Mouse (Mus musculus) c-Kit-negative CD71-positive TER-119-positive erythroid progenitor cells, embryonic 14.5 days (primary cell): ENCODE results near the gene Ccdc88a.

Experiments used
- DNase-seq: peaks from one replicate; pipeline ENCODE4 v3.0.0-alpha.2; 2013; ENCODE audit warnings: low read depth, low spot score

Gene Ccdc88a

DNA sequence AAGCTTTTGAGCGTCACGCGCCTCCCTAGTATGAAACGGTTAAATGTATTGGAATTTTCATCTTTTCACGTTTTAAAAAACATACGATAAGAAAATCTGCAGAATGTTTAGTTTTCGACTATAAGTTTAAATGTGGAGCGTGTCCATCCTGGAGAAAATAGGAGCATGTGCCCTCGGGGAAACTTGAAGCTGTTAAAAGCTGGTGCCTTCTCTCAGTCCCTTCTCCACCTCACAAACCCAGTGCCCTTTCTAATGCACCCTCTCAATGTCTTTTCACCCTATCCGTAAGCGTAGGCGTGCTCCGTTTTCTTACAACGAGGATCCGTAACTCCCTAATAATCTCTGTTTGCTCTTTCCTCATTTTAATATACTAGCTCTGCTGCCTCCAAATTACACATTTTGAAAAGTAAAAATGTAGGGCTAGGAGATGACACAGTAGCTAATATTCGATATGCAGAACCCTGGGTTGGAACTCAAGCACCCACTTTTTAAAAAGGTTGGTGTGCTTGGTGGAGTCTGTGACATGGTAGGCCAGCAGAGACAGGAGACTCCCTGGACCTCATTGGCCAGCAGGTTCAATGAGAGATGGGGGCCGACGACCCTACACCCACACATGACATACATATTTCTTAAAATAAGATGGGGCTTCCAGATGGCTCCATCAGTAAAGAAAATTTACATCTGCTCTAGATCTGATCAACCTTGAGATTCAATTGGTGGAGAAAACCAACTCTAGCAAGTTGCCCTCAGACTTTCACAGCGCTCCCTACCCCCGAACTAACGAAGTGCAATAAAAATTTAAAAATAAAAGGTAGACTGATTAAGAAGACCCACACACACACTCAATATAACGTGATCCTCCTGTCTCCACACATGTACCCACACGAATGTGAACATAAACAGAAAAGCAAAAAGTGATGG lies 175.3 kb downstream of the Ccdc88a start:
- DNase-seq, result no peak

GRCm38 (mm10) chr11:29549425-29549778 lies 175.9 kb downstream of the Ccdc88a start:
- DNase-seq, result no peak
